Comparison of ENCODE assay signal across 11 mouse cellular contexts in the genomic region with DNA sequence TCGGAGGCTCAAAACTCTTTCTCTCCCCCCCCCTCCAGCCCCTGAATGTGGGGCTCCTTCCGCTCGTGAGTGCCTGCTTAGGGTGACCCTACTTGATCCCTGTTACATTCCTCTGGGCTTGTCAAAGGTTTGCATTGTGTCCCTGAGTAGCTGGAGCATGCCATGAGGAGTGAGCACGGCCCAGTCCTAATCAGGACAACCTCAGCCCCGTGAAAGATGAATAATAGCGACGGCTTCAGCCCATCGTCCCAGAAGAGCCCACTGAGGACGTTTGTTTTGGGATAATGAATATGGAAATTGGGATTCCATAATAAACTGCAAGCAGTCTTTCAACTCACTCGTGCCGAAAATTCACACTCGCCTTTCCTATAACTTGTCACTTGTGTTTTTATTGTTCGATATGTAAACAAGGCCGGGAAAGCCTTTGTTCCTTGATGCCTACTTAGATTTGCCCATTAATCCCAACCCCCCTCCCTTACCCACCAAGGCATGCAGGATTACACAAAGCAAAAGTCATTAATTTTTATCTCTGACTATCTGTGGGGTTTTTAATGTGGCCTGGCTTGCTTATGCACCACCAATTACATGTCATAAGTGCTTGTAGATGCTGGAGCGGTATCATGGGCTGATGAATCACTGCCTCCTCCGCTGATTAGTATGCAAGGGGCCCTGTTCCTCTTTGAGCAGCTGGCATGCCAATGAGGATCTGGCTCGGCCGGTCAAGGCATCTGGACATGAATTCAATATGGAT.
DNase-seq lines count a peak whose midpoint lies in the region; ATAC-seq lines count a peak whose summit lies in the region.
"Had no signal": no experiment of that assay in that cellular context is flagged by ENCODE, and none has a peak within 500 bp of the region (broad histone marks: within the 10 kb centered on the region; RNA-seq: fewer than 3 reads in every experiment).

No protein-coding gene starts in this region.

- peaks cover 27% of the 10 kb centered on the region for H3K4me1 ChIP-seq in hindbrain, embryonic 13.5 days (replicated peaks)
- H3K4me1 ChIP-seq in midbrain, embryonic 11.5 days (ENCODE audit: control insufficient read depth, insufficient read depth, low read length), result peaks cover 25% of the 10 kb centered on the region

- H3K27me3 ChIP-seq in hindbrain, embryonic 13.5 days, result 0 out of 2 replicates have a peak, but pooled peaks cover 6% of the 10 kb centered on the region
- no peaks in the 10 kb centered on the region; the same call in 1 of the 2 replicates for H3K27me3 ChIP-seq in midbrain, embryonic 11.5 days (ENCODE audit: control insufficient read depth, insufficient read depth, low read length)

- ATAC-seq in hindbrain, embryonic 13.5 days (ENCODE audit: low FRiP score), result peak; percentile 49; the same call in 1 of the 2 replicates
- peak; percentile 89 for ATAC-seq in midbrain, embryonic 11.5 days (ENCODE audit: low FRiP score)
- ATAC-seq in activated CD4-positive, CD25-positive, alpha-beta regulatory T cell, adult 4 months, result no peak

- H3K4me3 ChIP-seq in hindbrain, embryonic 13.5 days, result no peak overlapping the region
- no peak overlapping the region for H3K4me3 ChIP-seq in midbrain, embryonic 11.5 days (ENCODE audit: low read depth, low read length)

- peaks cover 27% of the 10 kb centered on the region for H3K9me3 ChIP-seq in hindbrain, embryonic 13.5 days
- H3K9me3 ChIP-seq in midbrain, embryonic 11.5 days (ENCODE audit: control insufficient read depth, low read length), result peaks cover 16% of the 10 kb centered on the region

- H3K9ac ChIP-seq in hindbrain, embryonic 13.5 days, result no peak overlapping the region
- no peak overlapping the region for H3K9ac ChIP-seq in midbrain, embryonic 11.5 days (ENCODE audit: low read length)

- H3K36me3 ChIP-seq in hindbrain, embryonic 13.5 days, result peaks cover 11% of the 10 kb centered on the region; the same call in 1 of the 2 replicates
- no peaks in the 10 kb centered on the region for H3K36me3 ChIP-seq in midbrain, embryonic 11.5 days (ENCODE audit: control insufficient read depth, insufficient read depth, low read length)

- WGBS in hindbrain, embryonic 13.5 days, result 15% methylated on average over 18 of the region's 18 CpGs
- 28% methylated on average over 18 of the region's 18 CpGs for WGBS in midbrain, embryonic 11.5 days

- H3K4me2 ChIP-seq in hindbrain, embryonic 13.5 days, result no peak overlapping the region
- H3K4me2 ChIP-seq in midbrain, embryonic 11.5 days, result peak overlapping the region; percentile 2; the same call in 1 of the 2 replicates

- DNase-seq in Muller cell, postnatal 12 days (ENCODE audit: inconsistent ontology term), result peak; percentile 75
- peak; percentile 25 for DNase-seq in embryo, embryonic 9.5 days (ENCODE audit: extremely low spot score)
- DNase-seq in midbrain, embryonic 11.5 days (ENCODE audit: low spot score, missing footprints), result peak; percentile 94
- DNase-seq in testis, postnatal 10 days (ENCODE audit: low spot score), result no peak
- no peak for DNase-seq in heart, postnatal 25 days (ENCODE audit: low spot score)
- DNase-seq in liver, result no peak
- DNase-seq: heart, postnatal 36 days; kidney, postnatal 10 days; thymus, postnatal 25 days had no signal

- H3K27ac ChIP-seq in hindbrain, embryonic 13.5 days, result peak overlapping the region; percentile 85
- H3K27ac ChIP-seq in midbrain, embryonic 11.5 days (ENCODE audit: low read depth, low read length), result peak overlapping the region; percentile 52

- intact Hi-C loops in heart, postnatal 25 days (cut with DNase I), result no loop called here

Comparison
In these comparisons a context has a peak if more than half of its experiments do, and no peak if none do; other contexts are left out.
1. DNase-seq: peak in Muller cell, postnatal 12 days (single experiment), embryo, embryonic 9.5 days (single experiment) and midbrain, embryonic 11.5 days (single experiment); none in testis, postnatal 10 days (single experiment), heart, postnatal 25 days (single experiment) and liver (single experiment).